Mouse (Mus musculus) lung, embryonic 16.5 days (tissue): Measurements from ENCODE around the gene Fev. TPM values are rescaled to one million over a fixed set of nuclear protein-coding genes. Genes with fewer than 3 reads are reported as not detected.

Experiments used
- ATAC-seq: fragments of 200-750 bp; cut with Nextera tagmentation; 2 replicates; pipeline ENCODE4 v1.8.0; 2017; ENCODE audit warnings: low read depth, mild to moderate bottlenecking, moderate library complexity
- H3K27ac ChIP-seq: fragments of 300-500 bp; sonication (generic); 2 replicates; pipeline ENCODE4 v1.5.1; 2014; ENCODE audit warnings: mild to moderate bottlenecking, control low read depth, low read length
- H3K27me3 ChIP-seq: fragments of 300-500 bp; sonication (generic); 2 replicates; pipeline ENCODE4 v1.6.1; 2014; ENCODE audit warnings: low read depth, low read length, mixed read lengths; ENCODE audit not compliant: control insufficient read depth, insufficient read depth
- H3K36me3 ChIP-seq: fragments of 300-500 bp; sonication (generic); 2 replicates; pipeline ENCODE4 v1.6.1; 2014; ENCODE audit warnings: low read length; ENCODE audit not compliant: control insufficient read depth, insufficient read depth
- H3K4me1 ChIP-seq: fragments of 300-500 bp; sonication (generic); replicated peaks from 2 replicates; pipeline ENCODE4 v1.6.1; 2014; ENCODE audit warnings: low read length, mixed read lengths; ENCODE audit not compliant: control insufficient read depth, insufficient read depth
- H3K4me2 ChIP-seq: fragments of 300-500 bp; sonication (generic); 2 replicates; pipeline ENCODE4 v1.6.1; 2014; ENCODE audit warnings: low read depth, low read length, control low read depth
- H3K4me3 ChIP-seq: fragments of 300-500 bp; sonication (generic); 2 replicates; pipeline ENCODE4 v1.5.1; 2014; ENCODE audit warnings: mild to moderate bottlenecking, low read length, control low read depth
- H3K9ac ChIP-seq: fragments of 300-500 bp; sonication (generic); 2 replicates; pipeline ENCODE4 v1.6.1; 2014; ENCODE audit warnings: low read length, control low read depth
- H3K9me3 ChIP-seq: fragments of 300-500 bp; sonication (generic); 2 replicates; pipeline ENCODE4 v1.6.1; 2016; ENCODE audit warnings: low read length; ENCODE audit not compliant: control insufficient read depth
- WGBS: fragments of 180-500 bp; shearing (Covaris S2); extraction: QIAGEN DNeasy Blood & Tissue Kit; methylation state at CpG from one replicate; pipeline ENCODE4 v1.1.7; 2014; 5-methylcytosine and 5-hydroxymethylcytosine counted together
- polyA plus RNA-seq: library from polyadenylated mRNA; unstranded; fragments of >200 nt; fragmentation: Nextera tagmentation; extraction: Ambion mirVana; gene quantifications from 2 replicates; pipeline ENCODE4 v1.2.1, GENCODE M21; 2015

The Fev gene
- polyA plus RNA-seq, 1 experiment from 2014 or later: not detected

DNA sequence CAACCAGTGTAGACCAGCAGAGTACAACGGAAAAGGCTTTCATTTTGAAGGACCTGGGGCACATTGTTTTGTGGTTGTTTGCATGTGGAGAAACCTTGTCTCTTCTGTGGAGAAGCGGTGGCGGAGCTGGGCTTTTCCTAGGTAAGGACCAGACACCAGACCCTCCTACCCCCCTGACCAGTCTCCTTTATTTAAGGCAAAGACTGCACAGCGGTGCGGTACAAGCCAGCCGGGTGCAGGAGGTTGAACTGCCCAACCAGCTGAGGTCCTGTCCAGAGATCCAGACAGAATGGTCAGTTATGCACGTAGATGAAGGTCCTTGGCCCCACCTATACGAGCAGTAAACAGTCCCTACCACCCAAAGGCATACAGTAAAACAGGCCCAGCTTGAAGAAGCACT lies 2.4 kb downstream of the Fev start:
- Histone ChIP-seq H3K27ac (no peak overlapping the region), H3K9me3 (no peaks in the 10 kb centered on the region), H3K27me3 (peaks cover 75% of the 10 kb centered on the region), H3K4me1 (peaks cover 16% of the 10 kb centered on the region), H3K36me3 (no peaks in the 10 kb centered on the region), H3K4me2 (no peak overlapping the region), H3K4me3 (peak overlapping the region; percentile 33; the same call in 1 of the 2 replicates), H3K9ac (no peak overlapping the region)
- WGBS: 6% methylated on average over 8 of the region's 8 CpGs
- no peak for ATAC-seq

DNA sequence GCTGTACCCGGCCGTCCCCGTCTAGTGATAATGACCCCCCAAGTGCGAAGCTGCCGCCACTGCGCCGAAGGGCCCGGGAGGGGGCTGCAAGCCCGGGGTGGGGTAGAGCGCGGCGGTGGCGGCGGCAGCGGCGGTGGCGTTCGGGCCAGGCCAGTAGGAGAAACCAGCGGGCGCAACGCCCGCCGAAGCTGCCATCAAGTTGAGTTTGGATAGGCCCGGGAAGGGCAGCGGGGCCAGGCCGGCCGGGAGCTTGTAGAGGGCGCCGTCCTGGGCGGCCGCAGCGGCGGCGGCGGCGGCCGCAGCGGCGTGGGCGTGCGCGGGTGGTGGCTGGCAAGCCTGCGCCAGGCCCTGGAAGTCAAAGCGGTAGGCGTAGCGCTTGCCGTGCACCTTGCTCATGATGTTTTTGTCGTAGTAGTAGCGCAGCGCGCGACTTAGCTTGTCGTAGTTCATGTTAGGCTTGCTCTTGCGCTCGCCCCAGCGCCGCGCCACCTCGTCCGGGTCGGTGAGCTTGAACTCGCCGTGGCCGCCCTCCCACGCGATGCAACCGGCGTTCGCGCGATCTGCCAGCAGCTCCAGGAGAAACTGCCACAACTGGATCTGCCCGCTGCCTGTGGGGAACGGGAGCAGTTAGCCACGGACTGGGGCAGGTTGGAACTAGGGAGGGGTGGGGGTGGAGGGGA lies 3.0 kb downstream of the Fev start:
- WGBS: under 1% methylated on average over 51 of the region's 74 CpGs
- H3K27ac ChIP-seq: no peak overlapping the region
- H3K9ac ChIP-seq: no peak overlapping the region
- peaks cover 72% of the 10 kb centered on the region for H3K27me3 ChIP-seq
- H3K9me3 ChIP-seq: no peaks in the 10 kb centered on the region
- ATAC-seq: no peak; the same call in 1 of the 2 replicates
- peak overlapping the region; percentile 47 for H3K4me2 ChIP-seq
- peaks cover 16% of the 10 kb centered on the region for H3K4me1 ChIP-seq
- no peaks in the 10 kb centered on the region for H3K36me3 ChIP-seq
- peak overlapping the region; percentile 33 for H3K4me3 ChIP-seq

DNA sequence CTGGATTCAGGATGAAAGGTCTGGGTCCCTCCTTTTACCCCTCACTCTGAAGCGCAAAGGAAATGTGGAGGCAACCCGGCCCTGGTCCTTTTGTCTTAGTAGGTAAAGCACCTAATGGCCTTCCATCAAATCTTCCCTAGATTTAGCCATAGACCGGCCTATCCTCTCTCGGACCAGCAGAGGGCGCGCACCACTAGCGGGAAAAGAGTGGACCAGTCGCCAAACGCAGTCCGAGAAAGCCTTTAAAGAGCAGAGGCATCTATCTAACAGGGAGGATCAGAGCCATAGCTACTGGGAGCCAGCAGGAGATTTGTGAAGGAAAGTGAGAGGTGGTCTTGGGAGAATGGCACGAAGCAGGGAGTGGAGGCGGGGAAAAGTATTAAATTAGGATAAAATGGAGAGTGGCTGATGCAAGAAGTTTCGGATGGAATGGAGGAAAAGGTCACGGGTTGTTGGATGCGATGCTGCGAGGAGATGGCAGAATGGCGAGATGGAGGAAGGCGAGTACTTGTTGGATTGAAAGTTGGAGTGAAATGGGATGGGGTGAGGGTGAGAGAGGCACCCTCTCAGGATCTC lies 4.3 kb downstream of the Fev start:
- H3K27me3 ChIP-seq: peaks cover 60% of the 10 kb centered on the region
- H3K36me3 ChIP-seq: no peaks in the 10 kb centered on the region
- no peak overlapping the region for H3K4me3 ChIP-seq
- 2% methylated on average over 18 of the region's 18 CpGs for WGBS
- no peak for ATAC-seq
- H3K9me3 ChIP-seq: no peaks in the 10 kb centered on the region
- no peak overlapping the region for H3K27ac ChIP-seq
- H3K9ac ChIP-seq: no peak overlapping the region
- H3K4me2 ChIP-seq: no peak overlapping the region
- peaks cover 15% of the 10 kb centered on the region for H3K4me1 ChIP-seq

DNA sequence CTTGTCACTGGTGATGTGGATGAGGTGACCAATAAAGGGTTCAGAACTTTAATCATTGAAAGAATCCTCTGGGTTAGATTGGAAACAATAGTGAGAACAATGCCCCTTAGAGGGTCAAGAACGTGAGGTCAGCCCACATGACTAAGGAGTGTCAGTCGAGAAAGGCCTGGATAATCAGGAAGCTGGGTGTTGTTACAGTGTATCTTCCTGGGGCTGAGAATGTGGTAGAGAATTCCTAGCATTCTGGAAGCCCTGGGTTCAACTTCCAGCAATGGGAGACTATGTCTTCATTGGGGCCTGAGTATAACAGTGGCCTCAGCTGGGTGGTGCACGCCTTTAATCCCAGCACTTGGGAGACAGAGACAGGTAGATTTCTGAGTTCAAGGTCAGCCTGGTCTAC lies 8.0 kb downstream of the Fev start:
- Histone ChIP-seq H3K9ac (no peak overlapping the region), H3K4me1 (no peaks in the 10 kb centered on the region), H3K27ac (no peak overlapping the region), H3K27me3 (peaks cover 24% of the 10 kb centered on the region), H3K4me2 (no peak overlapping the region), H3K36me3 (no peaks in the 10 kb centered on the region), H3K4me3 (no peak overlapping the region), H3K9me3 (no peaks in the 10 kb centered on the region)
- whole genome bisulfite sequencing: 44% methylated on average over 3 of the region's 3 CpGs
- no peak for ATAC-seq

DNA sequence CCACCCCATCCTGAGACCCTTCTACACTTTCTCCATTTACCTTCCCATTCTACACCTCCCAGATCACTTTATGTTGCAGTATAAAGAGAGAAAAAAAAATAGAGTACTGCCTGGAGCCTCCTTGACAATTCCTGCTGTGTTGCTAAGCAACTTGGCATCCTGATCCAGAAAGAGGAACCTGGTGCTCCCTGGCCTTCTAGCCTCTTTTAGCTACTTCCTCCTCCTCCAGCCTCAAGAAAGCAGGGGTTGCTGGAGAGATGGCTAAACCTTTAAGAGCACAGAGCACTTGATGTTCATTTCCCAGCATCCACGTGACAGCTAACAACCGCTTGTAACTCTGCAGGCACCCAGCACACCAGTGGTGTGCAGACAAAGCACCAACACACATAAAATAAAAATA lies 13.0 kb downstream of the Fev start:
- WGBS: 56% methylated on average over 2 of the region's 2 CpGs
- Histone ChIP-seq H3K4me2 (no peak overlapping the region), H3K9ac (no peak overlapping the region), H3K9me3 (no peaks in the 10 kb centered on the region), H3K4me1 (no peaks in the 10 kb centered on the region), H3K27me3 (no peaks in the 10 kb centered on the region), H3K4me3 (no peak overlapping the region), H3K36me3 (no peaks in the 10 kb centered on the region), H3K27ac (no peak overlapping the region)
- ATAC-seq: no peak

DNA sequence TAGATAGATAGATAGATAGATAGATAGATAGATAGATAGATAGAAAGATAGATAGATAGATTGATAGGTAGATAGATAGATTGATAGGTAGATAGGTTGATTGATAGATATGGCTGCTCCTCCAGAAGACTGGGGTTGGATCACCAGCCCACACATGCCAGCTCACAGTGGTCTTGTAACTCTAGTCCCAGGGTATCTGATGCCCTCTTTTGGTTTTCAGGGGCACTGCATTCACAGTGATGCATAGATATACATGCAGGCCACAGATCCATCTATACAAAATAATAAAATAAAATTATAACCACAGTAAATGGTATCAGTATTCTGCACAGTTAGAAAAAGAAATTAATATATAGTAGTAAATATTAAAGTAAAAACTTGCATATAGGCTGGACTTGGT lies 23.4 kb downstream of the Fev start:
- Histone ChIP-seq H3K36me3 (no peaks in the 10 kb centered on the region), H3K27me3 (peaks cover 33% of the 10 kb centered on the region), H3K4me1 (no peaks in the 10 kb centered on the region; the same call in 1 of the 2 replicates), H3K9me3 (no peaks in the 10 kb centered on the region), H3K4me2 (no peak overlapping the region), H3K9ac (no peak overlapping the region), H3K4me3 (no peak overlapping the region), H3K27ac (no peak overlapping the region)
- no peak for ATAC-seq

DNA sequence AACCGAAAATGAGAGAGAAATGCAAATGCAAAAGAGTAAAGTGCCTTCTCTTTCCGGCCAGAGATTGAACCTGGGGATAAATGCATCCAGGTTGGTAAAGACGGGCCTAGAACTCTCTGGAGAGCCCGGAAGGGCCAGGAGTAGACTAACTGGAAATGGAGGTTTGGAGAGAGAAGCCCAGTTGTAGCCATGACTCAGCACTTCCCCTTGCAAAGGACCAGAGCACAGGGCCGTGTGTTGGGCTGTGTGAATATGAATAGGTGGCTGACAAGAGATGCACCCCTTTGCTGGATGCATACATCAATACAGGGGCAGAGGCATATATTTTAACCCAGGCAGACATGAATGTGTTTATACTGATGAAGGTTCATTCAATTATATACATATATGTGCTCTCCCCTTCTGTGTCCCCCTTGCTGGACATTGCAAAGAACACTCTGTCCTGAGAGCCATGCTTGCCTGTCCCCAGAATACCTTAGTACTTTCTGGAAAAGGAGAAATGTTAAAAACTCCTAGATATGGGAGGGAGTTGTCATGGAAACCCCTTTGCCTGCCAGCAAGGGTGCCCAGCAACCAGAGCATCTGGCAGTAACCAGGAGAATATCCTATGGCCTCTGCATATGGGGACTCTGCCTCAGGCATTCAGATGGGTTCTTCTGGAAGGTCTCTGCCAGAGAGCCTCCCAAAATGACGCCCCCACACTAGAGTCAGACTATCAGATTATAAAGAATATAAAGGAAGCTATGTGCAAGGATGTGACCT lies 25.8 kb downstream of the Fev start:
- no peak overlapping the region for H3K4me2 ChIP-seq
- H3K4me1 ChIP-seq: peaks cover 6% of the 10 kb centered on the region
- no peak overlapping the region for H3K4me3 ChIP-seq
- peaks cover 55% of the 10 kb centered on the region for H3K27me3 ChIP-seq
- no peak for ATAC-seq
- H3K9ac ChIP-seq: no peak overlapping the region
- H3K9me3 ChIP-seq: no peaks in the 10 kb centered on the region
- H3K36me3 ChIP-seq: no peaks in the 10 kb centered on the region
- H3K27ac ChIP-seq: no peak overlapping the region
- WGBS: 34% methylated on average over 6 of the region's 6 CpGs

DNA sequence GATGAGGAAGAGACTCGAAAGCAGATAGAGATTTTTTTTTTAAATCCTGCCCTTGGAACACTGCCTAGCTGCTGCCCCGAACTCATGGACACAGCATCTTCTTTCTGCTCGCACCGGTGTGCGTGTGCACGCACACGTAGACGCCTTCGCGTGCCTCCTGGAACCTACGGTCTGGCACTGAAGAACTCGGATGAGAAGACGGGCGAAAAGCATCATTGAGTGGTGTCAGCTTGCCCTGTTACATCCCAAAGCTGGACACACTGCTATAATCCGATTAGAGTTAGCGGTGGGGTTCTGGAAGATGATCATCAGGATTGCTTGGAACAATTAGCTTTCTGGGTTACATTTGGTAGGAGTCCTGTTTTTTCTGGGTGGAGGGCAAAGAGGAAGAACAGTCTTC lies 26.4 kb downstream of the Fev start:
- Histone ChIP-seq H3K9ac (no peak overlapping the region), H3K36me3 (no peaks in the 10 kb centered on the region), H3K4me1 (peaks cover 6% of the 10 kb centered on the region), H3K27ac (no peak overlapping the region), H3K9me3 (no peaks in the 10 kb centered on the region), H3K4me2 (peak overlapping the region; percentile 49), H3K4me3 (peak overlapping the region; percentile 38), H3K27me3 (peaks cover 61% of the 10 kb centered on the region)
- 9% methylated on average over 16 of the region's 16 CpGs for WGBS
- no peak for ATAC-seq

DNA sequence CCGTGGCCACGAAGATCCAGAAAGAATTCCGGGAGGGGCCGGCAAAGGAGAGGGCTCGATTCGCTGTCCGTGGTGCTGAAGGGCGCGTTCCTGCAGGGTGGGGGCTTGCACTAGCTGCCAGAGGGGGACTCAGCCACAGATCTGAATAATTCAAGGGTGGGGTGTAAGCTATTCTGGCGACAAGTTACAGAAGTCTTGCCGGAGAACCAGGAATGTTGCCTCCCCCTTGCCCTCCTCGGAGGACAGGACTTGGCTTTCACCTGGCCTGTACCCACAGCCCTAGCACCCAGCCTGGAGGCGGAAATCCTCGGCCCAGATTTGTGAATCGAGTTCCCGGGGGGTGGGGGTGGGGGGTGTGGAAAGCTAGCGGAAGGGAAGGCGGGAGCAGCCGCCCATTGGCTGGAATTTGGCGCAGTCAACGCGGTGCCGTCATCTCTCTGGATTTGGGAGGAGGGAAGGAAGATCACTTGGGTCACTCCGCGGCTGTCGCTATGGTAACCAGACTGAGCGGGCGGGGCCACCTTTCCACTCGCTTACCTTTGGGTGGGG lies 27.0 kb downstream of the Fev start:
- under 1% methylated on average over 29 of the region's 29 CpGs for WGBS
- peaks cover 6% of the 10 kb centered on the region for H3K4me1 ChIP-seq
- peaks cover 64% of the 10 kb centered on the region for H3K27me3 ChIP-seq
- no peak overlapping the region for H3K9ac ChIP-seq
- peak overlapping the region; percentile 49 for H3K4me2 ChIP-seq
- H3K4me3 ChIP-seq: peak overlapping the region; percentile 38
- no peak overlapping the region for H3K27ac ChIP-seq
- no peaks in the 10 kb centered on the region for H3K36me3 ChIP-seq
- H3K9me3 ChIP-seq: no peaks in the 10 kb centered on the region
- peak; percentile 56; the same call in 1 of the 2 replicates for ATAC-seq
